Mouse (Mus musculus): Measurements from ENCODE around the gene Mprip.
"Not testable (repeated sequence)": the region's sequence is repeated elsewhere in the genome, so short reads cannot be mapped to it uniquely, and the experiment has no call there.

Gene Mprip

DNA sequence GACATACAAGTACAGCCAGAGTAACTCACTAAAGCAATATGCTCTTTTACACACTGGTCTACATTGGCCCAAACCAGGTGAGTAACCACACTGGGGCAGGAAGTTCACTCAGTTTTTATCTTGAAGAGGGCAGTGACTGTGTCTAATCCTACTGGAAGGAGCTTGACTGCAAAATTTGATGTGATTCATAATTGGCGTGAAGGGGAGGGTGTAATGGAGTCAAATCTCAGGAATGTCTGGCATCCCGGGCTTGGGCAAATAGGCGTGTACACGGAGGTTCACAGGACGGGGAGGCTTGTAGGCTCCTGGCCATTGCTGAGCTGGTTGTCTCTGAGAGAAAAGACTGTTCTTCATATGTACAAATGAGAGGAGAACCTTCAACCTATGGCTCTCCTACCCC lies 5.8 kb upstream of the Mprip start:
- no peak for DNase-seq

DNA sequence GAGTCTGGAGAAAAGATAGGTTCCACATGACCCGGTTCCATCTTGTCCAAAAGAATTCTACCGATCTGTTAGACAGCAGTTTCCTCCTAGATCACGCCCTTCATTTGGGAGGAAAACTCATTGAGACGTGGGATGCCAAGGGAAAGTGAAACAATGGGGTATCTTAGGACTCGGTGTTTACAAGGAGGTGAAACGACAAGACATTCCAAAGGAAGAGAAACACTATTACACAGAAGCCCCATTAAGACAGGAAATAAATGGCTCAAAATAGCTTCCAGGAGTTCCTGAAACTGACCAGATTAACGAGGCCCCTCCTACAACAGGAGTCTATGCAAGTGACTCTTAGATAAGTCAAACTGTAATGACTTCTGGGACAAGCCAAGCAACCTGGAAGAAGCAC lies 5.1 kb upstream of the Mprip start:
- DNase-seq: no peak

DNA sequence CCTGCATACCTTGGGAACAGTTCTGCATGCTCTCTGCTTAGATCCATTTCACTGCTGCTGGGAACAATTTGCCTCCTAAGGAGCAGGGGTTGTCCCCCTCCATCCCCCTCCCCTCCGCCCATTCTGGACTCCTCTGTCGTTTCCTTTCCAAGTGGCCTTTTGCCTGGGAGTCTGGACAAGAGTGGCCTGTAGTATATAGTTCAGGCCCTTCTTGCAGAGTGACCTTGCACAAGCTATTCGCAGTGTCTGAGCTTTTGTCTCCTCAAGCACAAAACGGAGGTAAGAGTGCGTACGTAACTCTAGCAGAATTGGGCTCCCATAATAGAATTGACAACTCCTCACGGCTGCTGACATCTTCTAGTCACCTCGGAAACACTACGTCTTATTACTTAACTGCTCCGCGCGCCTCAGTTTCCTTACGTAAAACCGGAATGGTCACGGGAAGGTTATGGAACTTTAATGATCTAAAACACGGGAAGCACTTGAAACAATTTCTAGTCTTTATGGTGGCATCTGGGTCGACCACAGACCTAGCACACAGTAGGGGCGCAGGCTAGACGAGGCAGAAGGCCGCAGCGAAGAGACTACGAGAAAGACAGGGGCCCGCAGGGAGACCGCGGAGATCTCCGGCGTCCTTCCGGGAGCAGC lies 620 bp downstream of the Mprip start:
- DNase-seq: no peak

DNA sequence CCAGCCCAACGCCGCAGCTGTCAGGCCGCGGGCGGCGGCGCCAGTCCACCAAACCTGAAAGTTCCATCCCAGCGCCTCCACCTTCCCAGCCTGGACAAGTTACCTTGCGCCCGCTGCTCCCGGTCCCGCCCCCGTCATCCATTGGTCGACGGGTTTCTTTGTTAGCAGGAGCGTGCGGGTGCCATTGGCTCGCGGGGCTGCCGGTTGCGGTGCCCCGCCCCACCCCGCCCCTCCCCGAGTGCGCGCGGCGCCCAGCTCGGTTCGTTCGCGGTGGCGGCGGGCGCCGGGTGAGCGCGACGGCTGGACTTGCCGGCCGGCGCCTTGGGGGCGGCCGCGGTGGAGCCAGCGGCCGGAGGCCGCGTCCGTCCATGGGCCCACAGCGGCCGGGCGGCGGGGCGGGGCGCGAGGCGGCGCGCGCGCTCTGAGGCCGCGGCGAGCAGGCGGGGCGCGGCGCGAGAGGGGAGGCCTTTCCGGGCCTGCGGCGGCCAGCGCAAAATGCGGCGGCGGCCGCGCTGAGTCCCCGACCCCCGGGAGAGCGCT lies 1.2 kb downstream of the Mprip start:
- DNase-seq: peak; percentile 98

DNA sequence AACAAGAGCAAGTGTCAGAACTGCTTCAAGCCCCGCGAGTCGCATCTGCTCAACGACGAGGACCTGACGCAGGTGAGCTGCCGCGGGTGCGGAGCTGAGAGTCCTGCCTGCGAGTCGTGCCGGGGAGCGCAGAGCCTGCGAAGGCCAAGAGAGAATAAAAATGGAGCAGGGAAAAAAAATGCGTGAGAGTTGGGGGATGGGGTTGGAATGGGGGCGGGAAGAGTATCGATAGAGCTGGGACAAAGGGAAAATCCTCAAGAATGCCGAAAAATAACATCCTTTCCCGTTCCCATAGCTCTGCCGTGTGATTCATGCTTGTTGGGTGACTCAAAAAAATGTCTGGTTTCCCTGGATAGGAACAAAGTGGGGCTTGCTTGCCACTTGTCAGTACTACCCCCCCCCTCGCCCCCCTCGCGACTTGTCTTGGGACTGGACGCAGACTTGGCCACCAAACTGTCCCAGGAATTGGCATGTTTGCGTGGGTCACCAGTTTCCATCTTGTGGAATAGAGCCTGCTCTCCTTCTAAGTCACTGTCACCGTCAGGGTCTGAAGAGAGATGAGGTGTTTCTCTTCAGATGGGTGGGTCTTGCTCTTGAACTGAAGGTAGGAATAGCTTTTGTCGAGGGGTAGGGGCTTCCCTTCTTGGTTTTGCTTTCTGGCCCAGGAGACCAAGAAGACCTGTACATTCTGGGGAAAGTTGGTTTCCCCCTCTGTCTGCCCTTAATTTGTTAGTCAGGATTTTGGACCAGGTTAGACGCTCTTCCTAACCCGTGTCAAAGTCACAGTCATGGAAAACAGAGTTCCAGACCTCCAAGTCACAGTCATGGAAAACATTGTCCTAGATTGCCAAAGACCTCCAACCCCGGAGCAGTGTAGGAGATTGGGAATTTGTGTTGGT lies 2.0 kb downstream of the Mprip start:
- peak; percentile 59 for DNase-seq

DNA sequence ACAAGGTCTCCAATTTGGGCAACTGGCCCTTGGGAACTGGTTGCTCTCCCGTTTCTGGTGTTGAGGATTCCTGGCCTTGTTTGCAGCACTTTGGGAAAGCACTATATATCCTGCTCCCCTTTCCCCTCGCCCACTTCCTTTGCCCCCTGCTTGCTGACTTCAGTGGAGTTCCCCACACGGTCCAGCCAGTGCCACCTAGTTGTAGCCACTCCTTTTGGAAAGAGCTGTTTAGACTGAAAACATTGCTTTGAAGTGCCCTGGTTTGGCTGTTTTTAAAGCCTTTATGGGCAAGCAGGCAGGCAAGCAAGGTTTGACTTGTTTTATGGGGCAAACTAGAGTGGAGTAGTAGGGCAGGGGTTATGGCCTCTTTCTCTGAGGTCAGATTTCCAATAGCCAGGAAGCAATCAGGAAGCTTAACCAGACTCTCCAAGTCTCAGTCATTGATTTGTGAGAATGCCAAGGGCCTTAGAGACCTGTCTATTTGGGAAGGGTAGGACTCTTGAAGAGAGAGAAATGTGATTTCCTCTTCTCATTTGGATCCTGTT lies 2.7 kb downstream of the Mprip start:
- no peak for DNase-seq

DNA sequence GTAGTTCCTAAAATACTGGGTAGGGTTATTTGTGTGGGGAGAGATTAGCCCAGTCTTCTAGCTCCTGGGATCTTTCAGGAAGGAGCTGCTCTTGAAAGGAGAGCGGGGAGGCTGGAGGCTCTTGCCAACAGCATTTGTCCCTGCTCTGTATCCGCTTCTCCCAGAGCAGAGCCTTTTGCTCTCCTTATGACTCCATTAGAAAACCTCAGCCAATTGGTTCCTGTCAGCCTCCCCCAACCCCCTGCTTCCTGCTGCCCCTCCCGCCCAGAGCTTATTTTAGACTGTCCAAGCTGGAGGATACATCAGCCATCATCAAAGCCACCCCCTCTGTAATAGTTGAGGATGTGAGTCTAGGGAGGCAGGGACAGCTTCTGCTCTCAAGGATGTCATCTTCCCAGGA lies 3.7 kb downstream of the Mprip start:
- DNase-seq: peak; percentile 64

DNA sequence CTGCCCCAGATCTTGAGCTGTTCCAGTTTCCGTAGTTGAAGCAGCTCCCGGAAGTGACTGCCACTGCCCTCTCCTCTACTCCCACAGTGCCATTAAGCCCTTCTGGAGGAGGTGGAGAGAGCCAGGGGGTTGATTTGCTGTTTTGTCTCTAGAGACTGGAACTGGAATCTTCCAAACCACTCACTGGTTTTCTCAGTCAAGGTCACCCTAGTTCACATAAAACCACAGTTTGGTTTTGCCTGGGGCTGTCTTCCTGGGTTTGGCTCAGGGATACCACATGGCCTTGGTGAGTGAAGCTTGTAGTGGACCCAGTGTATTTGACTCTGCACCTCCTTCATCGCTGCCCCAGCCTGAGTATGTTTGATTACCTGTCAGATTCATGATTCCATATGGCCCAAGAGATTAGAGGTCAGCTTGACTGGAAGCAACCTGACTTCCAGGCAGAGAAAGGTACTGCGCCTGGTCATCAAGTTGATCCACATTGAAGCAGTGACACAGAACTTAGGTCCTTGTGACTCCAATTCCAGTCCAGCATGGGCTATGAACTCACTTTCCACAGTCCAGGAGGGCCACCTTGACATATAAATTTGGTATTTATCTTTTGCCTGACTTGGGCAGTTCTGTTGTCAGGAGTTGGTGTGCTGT lies 10.1 kb downstream of the Mprip start:
- no peak for DNase-seq

DNA sequence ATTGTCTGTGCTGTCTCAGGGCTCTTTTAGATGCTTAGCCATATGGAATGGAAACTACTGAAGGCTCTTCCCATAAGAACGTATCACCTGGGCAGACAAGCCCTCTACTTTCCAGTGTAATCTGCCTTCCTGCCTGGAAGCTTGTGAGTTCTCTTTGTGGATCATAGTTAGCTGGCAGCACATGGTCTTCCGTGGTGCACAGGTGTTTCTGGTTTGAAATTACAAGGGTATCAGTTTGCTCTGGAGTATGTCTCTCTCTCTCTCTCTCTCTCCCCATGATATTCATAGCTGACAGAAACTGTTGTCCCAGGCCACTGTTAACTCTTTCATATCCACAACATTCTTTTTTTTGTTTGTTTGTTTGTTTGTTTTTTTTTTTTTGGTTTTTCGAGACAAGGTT lies 12.9 kb downstream of the Mprip start:
- no peak for DNase-seq

DNA sequence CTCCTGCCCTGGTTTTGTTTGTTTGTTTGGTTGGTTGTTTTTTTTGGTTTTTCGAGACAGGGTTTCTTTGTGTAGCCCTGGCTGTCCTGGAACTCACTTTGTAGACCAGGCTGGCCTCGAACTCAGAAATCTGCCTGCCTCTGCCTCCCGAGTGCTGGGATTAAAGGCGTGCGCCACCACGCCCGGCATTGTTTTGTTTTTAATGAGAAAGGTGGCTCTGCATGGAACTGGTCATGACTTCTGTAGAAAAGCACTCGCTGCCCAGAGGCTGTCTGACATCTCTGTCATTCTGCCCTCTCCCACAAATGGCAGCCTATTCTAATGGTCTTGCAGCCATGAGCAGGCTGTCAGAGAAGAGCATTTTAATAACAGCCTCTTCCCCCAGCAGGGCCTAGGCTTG lies 13.6 kb downstream of the Mprip start:
- DNase-seq: not testable (repeated sequence)

DNA sequence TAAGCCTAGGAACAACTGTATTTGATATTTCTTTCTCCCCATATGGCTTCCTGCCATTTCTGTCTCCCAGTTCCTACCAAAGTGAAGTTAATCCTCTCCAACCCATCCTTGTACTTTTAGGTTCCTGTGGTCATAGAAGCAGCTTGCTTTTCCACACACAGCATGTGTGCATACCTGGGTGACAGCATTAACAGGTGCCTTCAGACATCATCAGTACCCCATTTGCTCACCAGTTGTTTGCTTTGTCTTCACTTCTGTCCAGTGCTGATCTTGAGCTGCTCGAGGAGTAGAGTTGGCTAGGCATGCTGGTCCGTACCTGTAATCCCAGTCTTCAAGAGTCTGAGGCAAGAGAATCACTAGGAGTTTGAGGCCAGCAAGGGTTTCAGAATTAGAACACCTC lies 16.7 kb downstream of the Mprip start:
- no peak for DNase-seq

DNA sequence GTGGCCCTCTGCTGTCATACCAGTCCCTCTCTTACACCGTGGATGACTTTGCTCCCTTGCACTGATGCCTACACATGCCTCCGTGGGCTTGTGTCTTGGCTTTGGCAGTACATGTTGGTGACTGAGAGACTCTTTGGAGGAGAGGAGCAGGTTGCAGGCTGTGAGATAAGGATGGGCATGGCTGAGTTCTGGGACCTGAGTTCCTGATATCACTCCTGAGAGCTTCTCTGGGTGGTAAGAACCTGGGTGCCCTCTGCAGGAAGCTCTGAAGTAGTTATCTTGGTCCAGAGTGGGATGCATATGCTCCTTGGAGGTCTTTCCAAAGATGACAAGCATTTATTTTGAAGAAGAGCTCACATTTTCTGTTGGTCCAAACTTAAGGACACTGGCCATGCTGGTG lies 17.6 kb downstream of the Mprip start:
- no peak for DNase-seq

DNA sequence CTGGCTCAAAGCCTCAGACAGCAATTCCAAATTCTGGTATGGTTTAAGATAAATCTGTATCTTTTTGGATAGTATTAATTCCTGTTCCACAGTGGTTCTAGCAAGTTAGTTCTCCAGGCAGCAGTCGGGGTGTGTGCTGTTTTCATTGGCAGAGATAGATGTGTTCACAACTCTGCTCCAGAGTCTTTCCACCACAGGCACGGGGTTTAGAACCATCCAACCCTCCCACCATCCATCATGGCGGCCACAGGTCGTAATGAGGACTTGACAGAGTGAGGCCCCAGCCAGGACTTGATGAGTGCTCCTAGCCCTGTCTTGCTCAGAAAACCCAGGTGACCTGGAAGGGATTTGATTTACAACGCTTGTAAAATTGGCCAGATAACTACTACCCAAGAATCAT lies 19.0 kb downstream of the Mprip start:
- DNase-seq: no peak

DNA sequence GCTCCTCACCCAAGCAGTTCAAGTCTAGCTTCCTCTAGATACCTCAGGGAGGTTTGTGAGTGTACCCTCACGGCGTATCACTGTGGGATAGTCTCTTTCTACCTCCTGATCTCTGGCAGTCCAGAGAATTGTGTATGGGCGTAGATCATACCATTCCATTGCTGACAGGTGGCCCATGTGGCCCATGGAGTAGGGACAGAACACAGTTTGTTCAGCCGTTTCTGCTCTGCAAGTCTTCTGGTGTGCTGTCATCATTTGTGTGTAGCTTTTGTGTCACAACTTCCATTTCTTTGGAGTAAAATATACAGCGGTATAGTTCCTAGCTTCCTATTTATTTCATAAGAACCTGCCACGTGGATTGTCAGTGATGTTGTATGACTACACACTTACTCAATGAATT lies 23.9 kb downstream of the Mprip start:
- no peak for DNase-seq

DNA sequence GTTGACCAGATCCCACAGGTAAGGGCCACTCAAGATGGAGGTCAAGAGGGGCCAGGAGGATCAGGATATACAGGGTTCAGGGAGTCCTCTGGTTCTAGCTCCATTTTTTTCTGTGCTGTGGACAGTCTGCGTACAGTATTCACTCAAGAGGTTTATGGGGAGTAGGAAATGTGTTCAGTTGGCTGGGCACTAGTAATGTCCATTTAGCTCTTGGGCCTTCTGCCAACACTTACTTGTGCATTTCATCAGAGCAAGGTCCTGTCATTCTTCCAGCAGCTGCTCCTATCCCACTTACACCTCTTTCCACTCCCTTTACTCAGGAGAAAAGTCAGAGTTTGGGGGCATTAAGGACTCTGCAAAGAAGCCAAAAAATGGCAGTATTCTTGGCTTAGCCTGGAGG lies 33.4 kb downstream of the Mprip start:
- peak; percentile 74 for DNase-seq

DNA sequence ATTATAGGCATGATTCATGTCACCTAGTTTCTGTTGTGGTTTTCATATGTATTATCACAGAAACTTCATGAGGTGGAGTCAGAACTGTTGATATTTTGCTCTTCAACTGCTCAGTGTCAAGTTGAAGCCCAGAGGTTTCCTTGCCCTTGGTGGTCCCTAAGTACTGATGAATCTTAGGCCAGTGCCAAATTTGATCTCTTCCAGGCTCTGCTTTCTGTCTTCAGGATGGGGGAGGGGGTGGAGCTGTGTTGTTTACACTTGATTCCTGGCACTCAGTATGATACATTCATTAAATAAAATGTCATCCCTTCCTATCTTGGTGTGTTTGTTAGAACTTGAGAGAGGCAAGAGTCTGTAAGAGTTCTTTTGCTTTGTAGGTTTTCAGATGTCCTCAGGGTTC lies 34.4 kb downstream of the Mprip start:
- no peak for DNase-seq

DNA sequence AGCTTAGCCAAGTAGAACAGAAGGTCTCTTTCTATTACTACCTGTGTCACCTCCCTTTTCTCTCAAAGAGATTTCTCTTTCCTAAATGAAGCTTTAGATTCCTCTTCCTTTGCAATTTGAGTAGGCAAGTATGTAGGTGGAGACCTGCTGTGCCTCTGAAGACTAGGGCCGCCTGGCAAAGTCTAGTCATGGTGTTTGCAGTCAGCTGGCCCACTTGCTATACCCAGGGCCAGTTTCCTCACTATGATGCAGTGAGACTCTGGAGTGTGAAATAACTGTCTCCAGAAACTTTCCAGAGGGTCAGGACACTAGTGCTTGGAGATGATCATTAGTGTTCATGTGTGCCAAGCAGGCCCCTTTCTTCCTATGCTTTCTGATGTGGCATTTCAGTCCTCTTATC lies 36.5 kb downstream of the Mprip start:
- DNase-seq: no peak

DNA sequence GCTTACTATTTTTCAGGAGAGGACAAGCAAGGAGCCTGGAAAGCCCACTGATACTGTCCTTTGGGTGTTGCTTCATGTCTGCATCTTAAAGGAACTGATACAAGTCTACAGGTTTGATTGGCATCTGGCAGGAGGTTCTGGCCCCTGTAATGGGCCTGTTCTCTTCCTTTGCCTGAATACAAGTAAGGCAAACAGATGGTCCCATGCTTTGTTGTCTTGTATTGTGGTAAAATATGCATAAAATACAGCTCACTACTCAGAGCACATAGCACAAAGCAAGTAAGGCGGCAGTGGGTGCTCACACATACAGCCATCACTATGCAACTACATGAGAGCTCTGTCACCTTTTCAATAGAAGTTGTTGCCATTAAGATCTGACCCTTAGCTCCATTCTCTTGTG lies 39.7 kb downstream of the Mprip start:
- DNase-seq: no peak

DNA sequence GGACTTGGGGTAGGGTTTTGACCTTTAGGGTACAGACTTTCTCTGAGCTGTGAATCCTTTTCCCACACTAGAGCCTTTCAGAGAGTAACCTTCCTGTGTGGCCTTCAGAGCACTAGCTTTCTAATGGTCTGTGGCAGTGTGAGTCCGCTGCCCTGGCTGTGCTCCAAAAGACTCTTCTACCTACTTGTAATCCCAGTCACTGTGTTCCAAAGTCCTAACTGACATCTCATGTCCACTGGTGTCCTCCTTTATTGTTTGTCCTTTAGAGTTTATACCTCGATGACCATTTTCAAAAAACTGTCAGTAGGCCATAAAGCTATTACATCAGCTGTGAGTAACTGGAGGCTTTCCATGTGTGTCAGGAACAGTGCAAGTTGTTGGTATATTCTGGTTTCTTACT lies 44.0 kb downstream of the Mprip start:
- DNase-seq: peak; percentile 43

DNA sequence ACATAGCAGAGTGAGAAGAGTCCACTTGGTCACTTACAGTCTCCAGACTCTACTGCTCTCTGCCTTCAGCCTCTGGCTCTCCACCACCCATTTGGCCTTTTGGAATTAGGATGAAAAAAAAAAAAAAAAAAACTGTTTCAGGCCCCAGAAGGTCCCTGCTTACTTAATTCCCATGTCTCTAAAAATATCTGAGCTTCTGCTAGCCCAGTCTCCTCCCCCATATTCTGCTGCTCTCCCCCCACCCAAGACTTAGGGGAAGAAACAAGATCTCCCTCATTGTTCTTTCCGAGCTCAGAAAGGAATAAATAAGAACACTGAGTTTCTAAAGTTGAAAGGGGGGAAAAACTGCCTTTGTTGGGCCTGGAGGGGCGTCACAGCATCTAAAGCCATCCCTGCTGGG lies 46.4 kb downstream of the Mprip start:
- DNase-seq: no peak

DNA sequence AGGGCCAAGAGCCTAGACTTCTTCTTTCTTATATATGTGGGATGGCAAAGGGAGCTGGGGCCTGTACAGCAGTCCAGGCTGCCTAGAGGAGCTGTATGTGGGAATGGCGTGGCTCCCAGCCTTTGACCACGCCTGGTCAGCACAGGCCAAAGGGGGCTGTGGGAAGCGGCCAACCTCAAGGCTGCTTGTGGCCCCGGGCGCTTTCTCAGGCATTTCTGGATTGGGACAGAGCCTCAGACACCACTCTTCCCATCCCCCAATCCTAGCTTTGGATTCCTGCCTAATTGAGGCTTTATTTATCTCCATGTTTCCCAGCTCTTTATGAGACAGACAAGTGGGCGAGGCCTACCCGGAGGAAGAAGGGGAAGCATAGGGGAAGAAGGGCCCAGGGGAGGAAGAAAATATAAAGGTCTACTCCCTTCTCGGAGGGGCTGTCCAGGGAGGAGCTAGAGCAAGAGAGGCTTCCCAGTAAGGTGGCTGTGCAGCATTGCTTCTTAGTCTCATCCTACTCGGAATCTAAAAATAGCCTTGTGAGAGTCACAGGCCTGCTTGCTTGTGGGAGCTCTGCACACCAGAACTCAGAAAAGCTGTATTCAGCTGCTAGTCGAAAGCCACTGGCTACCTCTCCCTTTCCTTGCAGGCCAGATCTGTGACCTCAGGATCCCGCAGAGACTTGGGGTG lies 47.0 kb downstream of the Mprip start:
- DNase-seq: peak; percentile 72

DNA sequence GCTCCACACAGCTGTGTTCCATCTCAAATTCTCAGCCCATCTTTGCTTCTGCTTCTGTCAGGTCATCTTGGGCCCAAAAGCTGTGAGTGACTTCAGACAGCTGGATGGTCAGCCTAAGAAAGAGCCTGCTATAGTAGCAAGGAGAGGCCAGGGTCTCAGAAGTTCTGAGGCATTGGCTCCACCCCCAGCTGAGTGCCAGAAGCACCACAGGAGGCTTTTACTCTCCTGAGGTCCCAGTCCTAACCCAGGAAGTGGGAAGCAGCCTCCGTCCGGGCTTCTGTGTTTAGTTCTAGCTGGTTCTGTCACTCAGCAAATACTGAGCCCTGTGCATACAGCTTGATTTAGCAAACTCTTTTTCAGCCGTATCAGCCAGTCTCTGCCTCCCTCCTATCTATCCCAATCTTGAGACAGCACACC lies 54.3 kb downstream of the Mprip start:
- DNase-seq: no peak

DNA sequence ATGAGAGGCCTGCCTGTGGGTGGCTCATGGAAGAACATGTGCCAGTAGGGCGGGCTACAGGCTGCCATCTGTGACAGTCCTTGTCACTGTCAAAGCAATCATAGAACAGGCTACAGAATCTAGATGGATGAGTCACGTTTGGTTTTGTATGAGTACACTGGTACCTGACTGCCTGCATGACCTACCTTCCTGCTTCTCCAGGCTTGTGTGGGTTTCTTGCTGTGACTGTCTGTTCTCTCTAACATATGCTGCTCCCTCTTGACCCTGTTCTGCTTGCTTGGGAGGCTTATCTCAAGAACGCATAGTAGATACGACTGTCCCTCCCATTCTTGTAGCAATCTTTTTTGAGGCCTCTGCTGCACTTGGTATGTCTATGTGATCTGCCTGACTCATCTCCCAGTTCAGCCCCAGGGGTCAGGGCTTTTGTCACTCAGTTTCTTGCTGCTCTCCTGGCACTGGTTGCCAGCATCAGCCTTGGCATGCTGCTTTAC lies 56.7 kb downstream of the Mprip start:
- no peak for DNase-seq

Measured in cerebellum, adult 9-11 months (tissue).